Mouse (Mus musculus): ENCODE measurements around the gene Tfrc.

- TF ChIP-seq CTCF (IDR thresholded peaks at IDR 0.05) (no peak), EP300 (IDR thresholded peaks at IDR 0.05) (no peak)
These were observed 15.4 kb upstream of the Tfrc start for GRCm38 (mm10) chr16:32593283-32593805.
